In genomic region chr14:99405228-99405627, GRCm38 (mm10) we compare ENCODE assay signal across 24 mouse cellular contexts.
"Had no signal": no experiment of that assay in that cellular context is flagged by ENCODE, and none has a peak within 500 bp of the region (broad histone marks: within the 10 kb centered on the region; RNA-seq: fewer than 3 reads in every experiment).

No protein-coding gene starts in this region.

- H3K27ac ChIP-seq: heart, adult 2 months; heart, embryonic 13.5 days; heart, embryonic 15.5 days; hindbrain, embryonic 10.5 days; hindbrain, embryonic 12.5 days; hindbrain, embryonic 14.5 days; intestine, embryonic 15.5 days; limb, embryonic 13.5 days; limb, embryonic 15.5 days; liver, embryonic 13.5 days; liver, embryonic 15.5 days had no signal

- H3K9ac ChIP-seq: heart, embryonic 13.5 days; heart, embryonic 15.5 days; hindbrain, embryonic 12.5 days; hindbrain, embryonic 14.5 days; intestine, embryonic 15.5 days; limb, embryonic 13.5 days; limb, embryonic 15.5 days; liver, embryonic 13.5 days; liver, embryonic 15.5 days had no signal

- H3K4me2 ChIP-seq: heart, embryonic 11.5 days; heart, embryonic 13.5 days; heart, embryonic 15.5 days; hindbrain, embryonic 12.5 days; hindbrain, embryonic 14.5 days; intestine, embryonic 15.5 days; limb, embryonic 13.5 days; limb, embryonic 15.5 days; liver, embryonic 13.5 days; liver, embryonic 15.5 days had no signal

- H3K9me3 ChIP-seq: heart, embryonic 13.5 days; heart, embryonic 15.5 days; hindbrain, embryonic 10.5 days; hindbrain, embryonic 12.5 days; intestine, embryonic 15.5 days; limb, embryonic 13.5 days; limb, embryonic 15.5 days; liver, embryonic 13.5 days; liver, embryonic 15.5 days had no signal

- H3K27me3 ChIP-seq: heart, embryonic 13.5 days; heart, embryonic 15.5 days; hindbrain, embryonic 12.5 days; intestine, embryonic 15.5 days; limb, embryonic 13.5 days; limb, embryonic 15.5 days; liver, embryonic 13.5 days; liver, embryonic 15.5 days had no signal

- H3K36me3 ChIP-seq: heart, embryonic 13.5 days; heart, embryonic 15.5 days; hindbrain, embryonic 10.5 days; hindbrain, embryonic 12.5 days; intestine, embryonic 15.5 days; limb, embryonic 13.5 days; limb, embryonic 15.5 days; liver, embryonic 13.5 days; liver, embryonic 15.5 days had no signal

- H3K4me1 ChIP-seq: hindbrain, embryonic 10.5 days; hindbrain, embryonic 12.5 days; intestine, embryonic 15.5 days; limb, embryonic 13.5 days; limb, embryonic 15.5 days; liver, embryonic 13.5 days; liver, embryonic 15.5 days had no signal

- H3K4me3 ChIP-seq: heart, adult 2 months; heart, embryonic 13.5 days; heart, embryonic 15.5 days; hindbrain, embryonic 10.5 days; hindbrain, embryonic 12.5 days; intestine, embryonic 15.5 days; limb, embryonic 13.5 days; limb, embryonic 15.5 days; liver, embryonic 13.5 days; liver, embryonic 15.5 days had no signal

- DNase-seq: gastrocnemius, postnatal 14 days; gastrocnemius, postnatal 36 days; heart, adult 2 months; heart, postnatal 14 days; heart, postnatal 36 days; kidney, adult 18-20 months; kidney, adult 8-10 months; kidney, postnatal 10 days; kidney, postnatal 36 days; left cerebral cortex, postnatal 4 days; liver, embryonic 13.5 days had no signal

- ATAC-seq: hindbrain, embryonic 16.5 days; inflammation-experienced regulatory T-cells, adult 6 months; intestine, embryonic 15.5 days; intestine, postnatal 0 days had no signal
